Mouse (Mus musculus): ENCODE data around the gene Klhl8.

GRCm38 (mm10) chr5:103911555-103911954, 496 bp upstream of the Klhl8 start:
- TF ChIP-seq CTCF (IDR thresholded peaks at IDR 0.05; ENCODE audit: borderline replicate concordance, insufficient read depth, low read length): no peak
- no peak for TF ChIP-seq POLR2A (IDR thresholded peaks at IDR 0.05; ENCODE audit: low read depth, low read length)

Measured in embryonic fibroblast, embryonic 13.5 days (primary cell).